Mouse (Mus musculus) CH12.LX (cell line): ENCODE measurements at regions not wholly inside any gene's neighbourhood (a gene's known extent, or its start where the extent isn't known, plus 50 kb on each side); places are given as distances from the start of the nearest gene placed in this dataset.

Source experiments
- DNase-seq: peaks from one replicate; pipeline ENCODE4 v3.0.0-alpha.2; 2013; ENCODE audit errors: extremely low read depth
- H3K27ac ChIP-seq: 2 replicates; pipeline ENCODE4 v1.5.1; 2012; ENCODE audit warnings: low read depth, mild to moderate bottlenecking, control low read depth, moderate library complexity; ENCODE audit not compliant: insufficient read depth
- H3K27me3 ChIP-seq: replicated peaks from 2 replicates; pipeline ENCODE3; 2012; ENCODE audit warnings: inconsistent platforms
- H3K36me3 ChIP-seq, 2 experiments: replicated peaks in 1 of 2; 2 replicates each; pipeline versions ENCODE3 to v1.6.1; 2012; ENCODE audit warnings: inconsistent platforms in 1 of 2, low read length in 1 of 2, mild to moderate bottlenecking in 1 of 2, mixed read lengths in 1 of 2, moderate library complexity in 1 of 2; ENCODE audit not compliant: control insufficient read depth in 1 of 2, insufficient read depth in 1 of 2
- H3K4me1 ChIP-seq, 2 experiments: 2 replicates each; pipeline ENCODE4 v1.6.1; 2012; ENCODE audit warnings: inconsistent platforms in 1 of 2, moderate library complexity in 1 of 2; ENCODE audit not compliant: insufficient read depth in 2 of 2, control insufficient read depth in 1 of 2
- H3K4me2 ChIP-seq: 2 replicates; pipeline ENCODE4 v1.6.1; 2012; ENCODE audit warnings: low read depth, mild to moderate bottlenecking, control low read depth; ENCODE audit not compliant: poor library complexity, insufficient read depth, severe bottlenecking
- H3K4me3 ChIP-seq, 3 experiments: fragments of 150-350 bp in 1 of 3; sonication (generic) in 1 of 3; replicated peaks in 1 of 3; 2 replicates each; pipeline versions ENCODE3 to v1.5.1; 2011 to 2012; ENCODE audit warnings: low read depth in 2 of 3, low read length in 2 of 3, mild to moderate bottlenecking in 2 of 3, moderate library complexity in 2 of 3, control low read depth in 1 of 3, improper control_type of control experiment in 1 of 3, inconsistent platforms in 1 of 3, mixed read lengths in 1 of 3; ENCODE audit not compliant: poor library complexity in 1 of 3
- H3K79me2 ChIP-seq: replicated peaks from 2 replicates; pipeline ENCODE4 v1.6.1; 2012; ENCODE audit warnings: mild to moderate bottlenecking, moderate library complexity; ENCODE audit not compliant: control insufficient read depth, poor library complexity, insufficient read depth, severe bottlenecking; ENCODE audit errors: extremely low read depth
- H3K9ac ChIP-seq: 2 replicates; pipeline ENCODE4 v1.6.1; 2012; ENCODE audit warnings: low read depth, mild to moderate bottlenecking, control low read depth, moderate library complexity; ENCODE audit not compliant: insufficient read depth
- H3K9me3 ChIP-seq: replicated peaks from 2 replicates; pipeline ENCODE3; 2012; ENCODE audit warnings: low read length, inconsistent platforms, mixed read lengths
- CHD2 ChIP-seq: IDR thresholded peaks from 2 replicates; pipeline ENCODE4 v1.6.1; 2011; ENCODE audit warnings: low read length, improper control_type of control experiment
- CTCF ChIP-seq, 2 experiments: IDR thresholded peaks in 1 of 2; conservative IDR thresholded peaks in 1 of 2; 2 replicates each; pipeline ENCODE4 v1.5.1; 2011 to 2012; ENCODE audit warnings: low read depth in 2 of 2, low read length in 2 of 2, improper control_type of control experiment in 1 of 2, inconsistent platforms in 1 of 2, mild to moderate bottlenecking in 1 of 2, moderate library complexity in 1 of 2
- ETS1 ChIP-seq: conservative IDR thresholded peaks from 2 replicates; pipeline ENCODE4 v1.6.1; 2012; ENCODE audit warnings: low read depth, mild to moderate bottlenecking, inconsistent platforms, low read length, improper control_type of control experiment, moderate library complexity
- MAFK ChIP-seq: IDR thresholded peaks from 2 replicates; pipeline ENCODE4 v1.6.1; 2011; ENCODE audit warnings: low read length, improper control_type of control experiment; ENCODE audit not compliant: insufficient replicate concordance
- MAX ChIP-seq: IDR thresholded peaks from 2 replicates; pipeline ENCODE4 v1.6.1; 2011; ENCODE audit warnings: low read length, improper control_type of control experiment
- MXI1 ChIP-seq: IDR thresholded peaks from 2 replicates; pipeline ENCODE4 v1.6.1; 2011; ENCODE audit warnings: mild to moderate bottlenecking, low read depth, low read length, improper control_type of control experiment
- MYC ChIP-seq: IDR thresholded peaks from 2 replicates; pipeline ENCODE4 v1.6.1; 2011; ENCODE audit warnings: low read depth, mild to moderate bottlenecking, improper control_type of control experiment, low read length
- NELFE ChIP-seq: IDR thresholded peaks from 2 replicates; pipeline ENCODE4 v1.6.1; 2011; ENCODE audit warnings: low read depth, low read length, improper control_type of control experiment
- NRF1 ChIP-seq: IDR thresholded peaks from 2 replicates; pipeline ENCODE4 v1.6.1; 2014; ENCODE audit warnings: low read depth, mild to moderate bottlenecking, inconsistent platforms, low read length, improper control_type of control experiment, moderate library complexity
- POLR2A ChIP-seq: IDR thresholded peaks from 2 replicates; pipeline ENCODE4 v1.6.1; 2011; ENCODE audit warnings: low read depth, mild to moderate bottlenecking, improper control_type of control experiment, low read length
- RCOR1 ChIP-seq: conservative IDR thresholded peaks from 2 replicates; pipeline ENCODE4 v1.6.1; 2012; ENCODE audit warnings: low read depth, mild to moderate bottlenecking, inconsistent platforms, low read length, improper control_type of control experiment
- SIN3A ChIP-seq: IDR thresholded peaks from 2 replicates; pipeline ENCODE4 v1.6.1; 2012; ENCODE audit warnings: low read length, improper control_type of control experiment, inconsistent platforms
- TBP ChIP-seq: conservative IDR thresholded peaks from 2 replicates; pipeline ENCODE4 v1.6.1; 2011; ENCODE audit warnings: low read depth, low read length, improper control_type of control experiment
- TCF12 ChIP-seq: IDR thresholded peaks from 2 replicates; pipeline ENCODE4 v1.6.1; 2014; ENCODE audit warnings: low read depth, mild to moderate bottlenecking, inconsistent platforms, low read length, improper control_type of control experiment
- UBTF ChIP-seq: IDR thresholded peaks from 2 replicates; pipeline ENCODE4 v1.6.1; 2012; ENCODE audit warnings: low read depth, mild to moderate bottlenecking, inconsistent platforms, low read length, improper control_type of control experiment, moderate library complexity
- USF2 ChIP-seq: conservative IDR thresholded peaks from 2 replicates; pipeline ENCODE4 v1.6.1; 2011; ENCODE audit warnings: low read depth, low read length, improper control_type of control experiment
- ZKSCAN1 ChIP-seq: IDR thresholded peaks from 2 replicates; pipeline ENCODE4 v1.6.1; 2012; ENCODE audit warnings: low read depth, inconsistent platforms, low read length, improper control_type of control experiment, borderline replicate concordance
- ZMIZ1 ChIP-seq: IDR thresholded peaks from 2 replicates; pipeline ENCODE4 v1.6.1; 2012; ENCODE audit warnings: low read depth, mild to moderate bottlenecking, inconsistent platforms, low read length, improper control_type of control experiment
- dilution Hi-C: fragments of 300-500 bp; cut with MboI; formaldehyde crosslinking; loops from 2 replicates; pipeline ENCODE4 v1.14.3; 2020; ENCODE audit warnings: low sequenced_read_pairs; ENCODE audit not compliant: extremely low pct_unique_long_range_greater_than_20kb, extremely low pct_ligation_motif_present
- in situ Hi-C: fragments of 300-500 bp; cut with MboI; formaldehyde crosslinking; loops from 3 replicates; pipeline ENCODE4 v1.14.3; 2019; ENCODE audit warnings: low sequenced_read_pairs, low pct_ligation_motif_present, low pct_unique_long_range_greater_than_20kb, mixed read lengths

GRCm38 (mm10) chr13:89423491-89423890, 116.1 kb upstream of the Hapln1 start:
- dilution Hi-C loops: no loop called here
- no peak for DNase-seq
- H3K4me3 ChIP-seq: no peak overlapping the region

GRCm38 (mm10) chr13:89428272-89429071, 111.1 kb upstream of the Hapln1 start:
- TF ChIP-seq RCOR1 (no peak), MYC (no peak), ZMIZ1 (no peak), TBP (no peak), USF2 (no peak), POLR2A (no peak), NRF1 (no peak), MAFK (no peak)
- in situ Hi-C loops (no loop called here), dilution Hi-C loops (no loop called here)
- Histone ChIP-seq H3K79me2 (no peaks in the 10 kb centered on the region), H3K4me2 (no peak overlapping the region), H3K9me3 (no peaks in the 10 kb centered on the region), H3K4me3 (no peak overlapping the region), H3K36me3 (no peaks in the 10 kb centered on the region), H3K9ac (no peak overlapping the region), H3K27me3 (no peaks in the 10 kb centered on the region), H3K27ac (no peak overlapping the region), H3K4me1 (no peaks in the 10 kb centered on the region)
- DNase-seq: no peak

More at GRCm38 (mm10) chr13:89423491-89423890, 116.1 kb upstream of the Hapln1 start:
- H3K4me1 ChIP-seq: no peaks in the 10 kb centered on the region
- in situ Hi-C loops: no loop called here
- H3K27ac ChIP-seq: no peak overlapping the region
- no peak overlapping the region for H3K4me2 ChIP-seq
- H3K36me3 ChIP-seq: no peaks in the 10 kb centered on the region
- TF ChIP-seq ETS1 (no peak), MXI1 (no peak), TCF12 (no peak), ZKSCAN1 (no peak), MAX (no peak), CTCF (conservative IDR thresholded peaks at IDR 0.05 in 1 of 2, IDR thresholded peaks at IDR 0.05 in 1 of 2; ENCODE audit: low read depth in 2 of 2, low read length in 2 of 2) (no peak), NELFE (no peak), SIN3A (no peak), CHD2 (no peak), MAFK (no peak), UBTF (no peak)
- TF ChIP-seq, all 38 proteins: peak for 0
- Histone ChIP-seq H3K79me2 (no peaks in the 10 kb centered on the region), H3K9ac (no peak overlapping the region), H3K9me3 (no peaks in the 10 kb centered on the region), H3K27me3 (no peaks in the 10 kb centered on the region)
